Mouse (Mus musculus) myocyte (in vitro differentiated cells): Measurements from ENCODE around the gene Dnaaf2.

Experiments used
- CEBPB ChIP-seq: IDR thresholded peaks from 2 replicates; pipeline ENCODE4 v1.6.1; 2011; ENCODE audit warnings: mild to moderate bottlenecking, moderate library complexity; ENCODE audit not compliant: poor library complexity, insufficient read depth, severe bottlenecking
- MAX ChIP-seq: IDR thresholded peaks from one replicate; pipeline ENCODE4 v1.6.1; 2011; ENCODE audit warnings: low read depth, mild to moderate bottlenecking, control low read depth
- MYOD1 ChIP-seq, 3 experiments: IDR thresholded peaks; one replicate each; pipeline ENCODE4 v1.6.1; 2011; ENCODE audit warnings: control low read depth in 2 of 3, low read depth in 2 of 3, mild to moderate bottlenecking in 2 of 3, moderate library complexity in 1 of 3; ENCODE audit not compliant: insufficient read length in 2 of 3, control insufficient read depth in 1 of 3
- POLR2A ChIP-seq: IDR thresholded peaks from one replicate; pipeline ENCODE4 v1.6.1; 2011; ENCODE audit warnings: low read depth, mild to moderate bottlenecking, control low read depth, moderate library complexity; ENCODE audit not compliant: insufficient read length
- POLR2AphosphoS2 ChIP-seq: IDR thresholded peaks from one replicate; pipeline ENCODE4 v1.6.1; 2011; ENCODE audit warnings: low read depth, control low read depth; ENCODE audit not compliant: insufficient read length
- TCF12 ChIP-seq: IDR thresholded peaks from one replicate; pipeline ENCODE4 v1.6.1; 2011; ENCODE audit warnings: mild to moderate bottlenecking, control low read depth; ENCODE audit not compliant: poor library complexity, insufficient read depth, severe bottlenecking
- TCF3 ChIP-seq: IDR thresholded peaks from one replicate; pipeline ENCODE4 v1.6.1; 2011; ENCODE audit warnings: low read depth, control low read depth; ENCODE audit not compliant: insufficient read length

DNA sequence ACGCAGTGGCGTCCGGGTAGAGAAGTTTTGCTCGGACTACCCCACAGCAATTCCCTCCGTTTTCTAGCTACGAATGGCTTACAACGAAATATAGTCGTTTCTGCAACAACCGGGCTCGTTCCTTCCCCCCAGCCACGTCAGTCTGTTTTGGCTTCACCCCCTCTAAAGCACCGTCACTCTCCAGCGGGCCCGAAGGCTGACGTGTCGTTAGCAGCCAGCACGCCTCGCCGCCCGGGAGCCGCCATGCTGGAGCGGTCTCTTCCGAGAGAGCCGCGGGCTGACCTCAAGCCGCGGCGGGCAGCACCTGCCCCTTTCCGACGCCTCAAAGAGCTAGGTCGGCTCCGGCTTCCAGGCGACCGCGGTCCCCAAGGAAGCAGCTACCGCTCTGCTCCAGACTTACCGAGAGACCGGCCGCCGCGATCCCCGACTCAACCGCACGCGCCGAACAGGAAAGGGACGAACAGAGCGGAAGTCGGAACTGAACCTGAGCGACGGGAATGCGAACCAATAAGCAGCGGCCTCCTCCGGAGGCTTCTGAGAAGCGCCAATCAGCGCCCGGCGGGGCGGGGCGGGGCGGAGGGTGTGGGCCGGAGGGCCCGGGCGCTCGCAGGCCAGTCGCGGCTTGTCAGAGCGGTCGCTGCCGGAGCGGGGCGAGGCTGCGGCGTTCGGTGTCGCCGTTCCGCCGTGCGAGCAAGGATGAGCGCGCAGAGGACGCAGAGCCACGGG is 14.5 kb downstream of the Dnaaf2 start, which contains the start of the genes Rpl36al and Mgat2:
- TF ChIP-seq POLR2A (peak; percentile 94), TCF12 (no peak), POLR2AphosphoS2 (peak; percentile 97), MAX (no peak), TCF3 (peak; percentile 29), CEBPB (no peak), MYOD1 (IDR thresholded peaks at IDR 0.05; ENCODE audit: control insufficient read depth in 1 of 3, insufficient read length in 2 of 3, low read depth in 2 of 3) (no peak)
